Mouse (Mus musculus) frontal cortex, postnatal 36 days (tissue): Measurements from ENCODE around the gene Ddhd1.

Experiments used
- DNase-seq, 2 experiments: peaks; one replicate each; pipeline ENCODE4 v3.0.0; 2022; ENCODE audit warnings: low spot score in 2 of 2

The Ddhd1 gene

DNA sequence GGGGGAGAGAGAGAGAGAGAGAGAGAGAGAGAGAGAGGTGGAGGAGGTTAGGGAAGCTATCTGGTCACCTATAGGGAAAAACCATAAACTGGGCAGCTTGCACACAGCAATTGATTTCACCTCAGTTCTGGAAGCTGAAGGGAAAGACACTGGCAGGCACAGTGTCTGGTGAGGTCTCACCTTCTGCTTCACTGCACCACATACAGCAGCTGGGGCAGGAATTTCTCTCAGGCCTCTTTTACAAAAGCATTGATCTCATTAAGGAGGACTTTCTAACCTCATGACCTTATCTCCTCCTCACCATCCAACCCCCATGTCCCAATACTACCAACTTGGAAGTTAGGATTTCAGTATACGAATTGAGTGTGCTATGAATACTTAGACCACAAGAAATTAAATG lies 13.2 kb downstream of the Ddhd1 start:
- DNase-seq = no peak

DNA sequence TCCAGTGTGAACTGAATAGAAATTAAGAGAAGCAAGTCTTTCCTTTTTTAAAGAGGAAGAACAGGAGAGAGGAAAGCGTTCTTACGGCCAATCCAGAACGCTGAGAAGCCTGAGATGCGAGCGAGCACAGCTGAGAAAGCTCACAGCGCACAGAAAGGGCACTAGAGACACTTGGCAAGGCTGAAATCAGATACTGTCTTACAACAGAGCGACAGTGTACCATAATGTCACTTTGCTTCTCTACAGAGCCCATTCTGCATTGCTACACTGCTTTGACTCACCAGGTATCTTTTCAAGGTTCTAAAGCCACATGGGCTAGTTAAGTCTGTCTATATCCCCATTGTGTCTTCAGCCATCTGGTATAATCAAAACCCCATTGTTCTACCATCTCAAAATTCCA lies 13.7 kb downstream of the Ddhd1 start:
- DNase-seq = no peak

DNA sequence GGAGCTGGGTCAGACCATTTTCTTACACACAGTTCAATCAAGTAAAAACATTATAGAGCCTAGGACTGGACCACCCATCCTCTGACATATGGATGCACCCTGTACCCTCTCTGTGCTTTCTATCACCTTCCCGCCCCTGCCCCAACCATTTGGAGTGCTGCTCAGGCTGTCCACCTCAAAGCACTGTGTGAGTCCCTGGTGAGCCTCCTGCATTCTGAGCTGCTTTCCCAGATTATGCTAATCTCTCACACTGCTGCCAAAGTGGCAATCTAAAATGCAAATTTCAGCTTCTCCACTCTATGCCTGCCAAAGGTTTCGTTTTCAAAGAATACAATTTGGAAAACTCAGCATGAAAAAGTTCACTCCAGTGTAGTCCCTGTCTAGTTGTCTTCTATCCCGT lies 14.5 kb downstream of the Ddhd1 start:
- no peak for DNase-seq

DNA sequence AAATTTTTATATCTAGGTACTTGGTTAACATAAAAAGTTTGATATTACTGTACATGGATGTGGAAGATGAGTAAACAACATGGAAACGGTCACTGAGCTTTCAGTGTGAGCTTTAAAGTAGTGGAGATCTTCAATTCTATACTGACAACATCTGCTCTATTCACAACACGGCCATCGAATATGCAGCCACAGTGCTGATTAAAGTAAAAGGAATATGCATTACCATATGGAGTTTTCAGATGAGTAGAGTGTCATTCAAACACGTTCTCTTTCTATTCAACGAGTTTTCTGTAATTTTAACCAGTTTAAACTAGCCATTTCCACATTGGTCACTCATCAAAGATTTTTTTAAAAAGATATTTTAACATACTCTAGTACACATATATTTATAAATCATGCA lies 15.1 kb downstream of the Ddhd1 start:
- DNase-seq = no peak

DNA sequence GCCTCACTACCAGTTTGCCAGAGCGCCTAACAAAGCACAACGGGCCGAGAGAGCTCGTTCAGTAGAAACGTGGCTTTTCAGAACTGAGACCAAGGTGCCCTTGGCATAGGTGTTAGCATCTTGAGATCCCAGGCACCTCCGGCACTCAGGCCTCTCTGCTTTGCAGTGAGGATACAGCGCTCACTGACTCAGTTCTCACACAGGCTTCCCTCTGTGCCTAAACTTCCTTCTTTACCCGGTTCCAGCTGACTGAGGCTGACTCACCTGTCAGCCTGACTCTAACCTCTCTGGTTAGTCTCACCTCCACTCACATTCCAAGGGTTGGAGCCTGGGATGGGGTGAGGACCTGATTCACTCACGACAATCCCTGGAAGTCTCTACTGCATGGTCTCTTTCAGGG lies 15.7 kb downstream of the Ddhd1 start:
- no peak for DNase-seq

DNA sequence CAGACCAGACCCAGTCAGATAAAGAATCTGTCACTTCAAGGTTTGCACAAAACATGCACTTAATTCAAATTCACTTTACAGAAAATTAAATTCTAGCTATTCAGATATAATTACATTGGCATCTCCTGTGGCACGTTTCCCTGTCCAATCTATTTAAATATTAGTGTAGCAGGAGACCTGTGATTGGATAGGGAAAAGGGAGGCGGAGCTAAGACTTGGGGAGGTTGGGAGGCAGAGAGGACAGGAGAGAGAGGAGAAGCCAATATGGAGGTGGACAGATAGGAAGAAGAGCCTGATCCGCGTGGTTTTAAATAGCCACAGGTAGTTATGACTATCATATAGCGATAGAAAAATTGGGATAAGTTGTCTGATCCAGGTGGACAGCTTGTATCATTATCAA lies 19.2 kb downstream of the Ddhd1 start:
- no peak for DNase-seq

DNA sequence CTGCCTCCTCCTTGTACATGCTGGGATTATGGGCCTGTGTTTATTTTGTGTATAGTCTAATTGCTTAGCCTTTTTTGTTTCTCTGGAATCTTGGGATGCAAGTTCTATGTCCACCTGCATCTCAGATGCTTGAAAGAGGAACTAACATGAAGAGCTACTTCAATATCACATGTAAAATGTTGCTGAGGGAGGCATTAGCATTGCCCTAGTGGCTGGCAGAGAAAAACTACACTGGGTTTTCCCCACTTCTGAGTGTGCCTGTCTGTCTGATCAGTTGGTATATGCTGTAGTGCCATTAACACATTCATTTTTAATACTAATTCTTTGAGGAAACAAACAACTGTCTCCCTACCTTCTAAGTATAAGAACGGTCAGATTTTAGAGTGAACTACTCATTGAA lies 22.4 kb downstream of the Ddhd1 start:
- DNase-seq = no peak

DNA sequence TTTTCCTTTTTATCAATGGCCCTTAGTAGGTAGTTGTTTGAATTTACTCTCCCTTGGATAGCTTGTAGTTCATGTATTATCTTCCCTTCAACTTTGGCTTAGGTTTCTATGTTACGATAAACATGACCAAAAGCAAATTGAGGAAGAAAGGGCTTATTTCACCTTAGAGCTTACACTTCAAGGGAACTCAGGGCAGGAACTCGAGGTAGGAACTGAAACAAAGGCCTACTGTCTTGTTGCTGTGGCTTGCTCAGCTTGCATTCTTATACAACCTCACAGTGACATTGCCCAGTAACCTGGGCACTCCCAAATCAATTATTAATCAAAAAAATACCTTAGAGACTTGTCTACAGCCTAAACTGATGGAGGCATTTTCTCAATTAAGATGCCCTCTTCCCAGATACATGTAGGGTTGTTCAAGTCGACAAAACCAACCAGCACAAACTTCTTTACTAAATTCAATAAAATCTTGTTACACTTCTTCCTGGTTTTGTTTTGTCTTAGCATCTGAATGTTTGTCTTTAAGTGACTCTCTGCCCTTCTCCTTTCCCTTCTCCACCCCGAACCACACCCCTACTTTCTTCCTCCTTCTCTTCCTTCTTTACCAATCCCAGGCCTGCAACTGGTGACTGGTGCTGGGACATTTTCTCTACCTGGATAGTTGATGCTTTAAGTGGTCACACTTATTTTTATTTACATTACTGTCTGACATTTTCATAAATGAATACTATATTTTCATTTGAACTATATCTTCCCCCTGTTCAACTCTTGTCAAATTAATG lies 25.0 kb downstream of the Ddhd1 start:
- DNase-seq = no peak

DNA sequence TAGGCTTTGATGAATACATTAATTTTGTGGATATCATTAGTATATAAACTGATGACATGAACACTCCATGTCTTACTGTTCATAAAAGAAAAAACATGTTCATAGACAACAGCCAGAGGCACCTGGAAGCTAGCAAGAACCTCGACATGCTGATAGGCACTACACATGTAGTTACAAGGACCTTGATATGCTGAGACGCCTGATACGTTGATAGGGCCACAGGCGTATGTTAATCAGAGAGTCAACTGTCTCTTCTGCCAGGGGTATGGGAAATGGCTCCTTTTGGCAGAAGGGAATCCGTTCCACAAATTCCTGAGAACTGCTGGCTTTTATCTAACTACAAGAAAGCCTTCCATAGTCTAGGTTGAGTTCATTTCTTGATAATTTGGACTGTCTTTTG lies 27.4 kb downstream of the Ddhd1 start:
- DNase-seq = no peak

DNA sequence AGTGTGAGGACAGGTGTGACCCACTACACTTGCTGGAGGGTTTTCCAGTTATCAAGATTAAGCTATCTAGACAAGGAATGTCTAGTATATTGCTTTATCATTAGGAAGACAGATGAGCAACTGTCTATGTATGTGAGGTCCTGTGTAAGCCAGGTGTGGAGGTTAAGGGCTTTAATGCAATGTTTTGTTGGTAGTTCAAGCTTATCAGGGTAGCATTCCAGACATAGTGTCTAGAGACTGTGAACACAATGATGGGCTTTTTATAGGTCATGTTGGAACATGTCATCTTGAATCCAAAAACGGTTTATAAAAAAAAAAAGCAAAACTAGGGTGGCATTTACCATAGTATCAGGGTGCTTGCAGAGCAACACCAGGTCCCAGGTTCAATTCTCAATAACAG lies 28.0 kb downstream of the Ddhd1 start:
- DNase-seq = no peak

DNA sequence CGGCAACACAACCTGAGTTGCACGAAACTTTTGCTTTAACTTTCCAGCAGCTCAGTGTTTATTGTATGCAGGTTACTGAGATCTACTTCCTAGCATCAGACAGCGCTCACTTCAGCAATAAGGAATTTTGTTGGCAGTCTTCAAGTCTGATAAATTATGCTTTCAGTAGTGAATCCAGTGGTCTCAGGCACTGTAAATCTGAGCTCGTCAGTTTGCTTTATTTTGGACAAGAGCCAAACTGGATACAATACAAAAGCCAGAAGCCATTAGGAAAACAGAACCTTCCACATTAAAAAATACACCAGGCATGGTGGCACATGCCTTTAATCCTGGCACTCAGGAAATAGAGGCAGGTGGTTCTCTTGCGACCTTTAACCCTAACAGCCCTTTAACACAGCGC lies 39.6 kb downstream of the Ddhd1 start:
- no peak for DNase-seq

DNA sequence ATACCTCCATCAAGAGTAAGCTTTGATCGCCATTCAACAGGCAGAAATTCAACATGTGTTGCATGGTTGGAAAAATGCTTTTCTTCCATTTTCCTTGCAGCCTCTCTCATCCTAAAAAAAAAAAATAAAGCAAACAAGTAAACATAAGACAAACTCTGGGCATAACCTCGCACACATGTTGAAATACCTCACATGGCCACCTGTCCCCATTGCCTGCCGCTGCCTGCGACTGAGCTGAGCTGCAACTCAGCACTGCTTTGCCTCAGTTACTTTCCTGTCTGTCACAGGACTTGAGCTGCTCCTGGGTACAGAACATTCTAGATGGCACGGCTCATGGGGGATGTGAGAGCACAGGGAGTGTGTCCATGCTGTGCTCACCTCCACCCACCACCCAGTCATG lies 41.4 kb downstream of the Ddhd1 start:
- no peak for DNase-seq

DNA sequence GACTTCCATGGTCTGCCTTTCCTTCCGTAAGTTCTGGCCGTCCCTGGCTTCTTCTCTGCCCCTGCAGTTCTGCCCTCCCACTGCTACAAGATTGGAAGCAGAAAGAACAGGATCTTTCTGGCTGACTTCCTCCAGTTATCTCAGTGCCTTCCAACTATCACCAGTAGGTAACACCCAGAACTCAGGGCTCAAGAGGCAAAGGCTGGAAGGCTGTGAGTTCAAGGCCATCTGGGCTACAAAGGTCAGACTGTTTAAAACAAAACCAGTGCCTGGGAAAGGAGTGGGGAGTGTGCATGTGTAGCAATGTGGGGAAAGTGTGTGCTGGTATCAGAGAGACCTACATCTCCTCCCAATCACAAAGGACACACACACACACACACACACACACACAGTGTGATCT lies 42.2 kb downstream of the Ddhd1 start:
- no peak for DNase-seq

DNA sequence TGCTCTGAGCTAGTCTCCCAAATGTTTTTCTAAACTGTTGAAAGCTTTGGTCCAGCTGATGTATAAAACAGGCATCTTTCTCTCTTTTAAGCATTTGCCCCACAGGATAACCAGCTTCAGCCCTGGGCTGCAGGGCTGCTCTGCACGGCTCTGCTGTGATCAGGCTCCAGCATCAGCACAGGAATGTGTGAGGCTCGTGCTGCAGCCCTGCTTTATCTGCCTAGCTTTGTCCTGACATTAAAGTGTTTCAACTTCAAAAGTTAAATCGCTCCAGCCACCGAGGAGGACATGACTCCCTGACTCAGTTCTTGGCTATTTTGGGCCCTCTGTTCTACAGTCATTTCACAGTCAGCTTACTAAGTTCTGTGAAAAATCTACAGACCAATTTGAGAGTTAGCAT lies 43.1 kb downstream of the Ddhd1 start:
- DNase-seq = no peak

DNA sequence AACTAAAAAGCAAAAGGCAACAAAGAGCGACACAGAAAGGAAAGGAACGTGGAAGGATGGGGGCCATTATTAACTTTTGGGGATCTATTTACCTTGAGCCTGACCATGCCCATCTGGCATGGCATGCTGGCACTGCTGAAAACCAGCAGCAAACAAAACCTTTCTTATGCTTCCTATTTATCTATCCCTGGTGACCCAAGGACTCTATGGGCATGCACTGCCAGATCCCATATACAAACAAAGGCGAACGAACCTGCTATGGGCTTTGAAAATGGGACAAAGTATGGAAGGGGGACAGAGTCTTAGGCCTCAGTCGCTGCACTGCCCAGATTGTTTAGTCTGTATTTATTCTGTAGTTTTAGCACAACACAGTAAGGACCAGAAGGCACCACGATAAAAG lies 43.5 kb downstream of the Ddhd1 start:
- no peak for DNase-seq

DNA sequence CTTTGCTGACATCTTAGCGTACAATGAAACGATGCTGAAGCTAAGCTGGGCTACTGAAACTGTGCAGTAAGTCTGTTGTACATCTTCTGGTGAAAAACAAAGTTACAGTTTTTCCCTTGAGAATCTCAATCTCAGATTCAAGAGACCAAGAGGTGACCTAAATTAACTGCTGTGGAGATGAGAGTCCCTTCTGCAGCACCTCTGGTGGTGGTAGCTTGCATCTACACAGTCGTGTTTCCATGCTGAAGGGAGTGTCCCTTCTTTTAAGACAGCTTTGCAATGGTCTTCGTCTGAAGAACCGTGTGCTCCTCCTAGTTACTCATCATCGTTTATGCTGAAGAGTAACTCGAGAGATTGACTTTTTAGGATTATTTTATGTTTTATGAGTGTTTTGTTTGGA lies 46.3 kb downstream of the Ddhd1 start:
- DNase-seq = no peak

DNA sequence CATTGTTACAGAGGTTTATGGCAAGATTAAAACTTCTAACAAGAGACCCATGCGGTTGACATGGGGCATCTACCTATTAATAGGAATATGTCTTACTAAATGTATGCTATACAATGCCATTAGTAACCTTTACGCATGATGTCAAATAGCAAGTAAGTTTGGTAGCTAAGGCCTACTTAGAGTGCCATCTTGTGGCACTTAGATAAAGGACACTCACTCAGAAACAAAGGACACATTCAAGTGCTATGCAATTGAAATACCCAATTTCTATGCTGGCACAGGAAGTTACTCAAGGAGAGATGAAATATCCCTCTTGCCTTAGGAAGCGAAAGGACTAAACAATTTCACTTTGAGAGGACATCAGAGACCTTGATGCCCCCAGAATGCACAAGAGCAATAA lies 55.9 kb downstream of the Ddhd1 start:
- DNase-seq = peak in 1 of 2 experiments; percentile 41

DNA sequence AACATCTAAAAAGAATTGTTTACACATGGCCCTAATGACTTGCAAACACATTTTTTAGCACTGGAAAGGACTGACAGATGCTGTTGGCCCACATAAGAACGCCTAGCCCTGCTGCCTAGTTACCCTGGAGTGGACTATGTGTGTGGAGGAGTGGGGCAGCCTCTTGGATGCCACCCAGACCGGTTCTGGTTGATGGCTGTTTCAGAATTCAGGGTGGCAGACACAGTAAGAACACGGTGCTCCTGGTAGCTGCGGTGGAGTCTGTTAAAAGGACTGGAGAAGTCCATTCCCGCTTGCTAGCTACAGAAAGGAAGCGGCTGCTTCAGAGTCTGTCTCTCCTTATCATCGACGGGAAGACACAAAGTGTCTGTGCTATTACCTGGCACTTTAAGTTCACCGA lies 57.4 kb downstream of the Ddhd1 start:
- peak; percentile 30 to 43 for DNase-seq

DNA sequence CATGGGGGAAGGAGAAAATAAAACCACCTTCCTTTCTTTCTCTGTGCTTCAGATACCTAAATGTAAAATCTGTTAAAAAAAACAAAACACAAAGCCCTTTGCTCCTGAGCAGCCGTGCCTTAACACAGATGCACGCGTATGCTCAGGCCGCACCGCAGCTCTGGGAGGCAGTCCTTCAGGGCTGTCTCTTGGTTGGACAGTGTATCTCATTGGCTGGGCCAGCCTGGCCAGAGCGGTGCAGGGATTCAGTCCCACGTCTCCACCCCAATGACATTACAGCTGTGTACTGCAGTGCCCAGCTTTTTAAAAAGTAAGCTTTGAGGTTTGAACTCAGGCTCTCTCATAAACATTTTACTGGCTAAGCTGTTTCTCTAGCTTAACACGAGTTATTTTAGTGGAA lies 60.1 kb downstream of the Ddhd1 start:
- DNase-seq = no peak

DNA sequence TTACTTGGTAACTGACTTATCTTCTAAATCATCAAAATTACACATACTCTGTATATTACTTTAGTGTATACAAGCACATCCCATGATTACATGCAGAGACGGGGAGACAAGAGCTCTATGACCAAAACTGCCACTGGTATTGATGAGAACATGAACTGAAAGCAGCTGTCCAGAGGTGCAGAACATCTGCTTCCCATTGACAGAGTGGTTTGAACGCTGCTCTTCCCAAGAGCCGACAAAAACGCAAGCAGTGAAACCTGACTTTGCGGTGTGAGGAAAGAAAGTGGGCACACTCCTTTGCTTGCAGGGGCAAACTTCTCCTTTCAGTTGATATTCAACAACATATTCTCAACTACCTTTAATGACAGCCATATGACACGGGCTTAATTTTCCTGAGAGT lies 64.7 kb downstream of the Ddhd1 start:
- no peak for DNase-seq

DNA sequence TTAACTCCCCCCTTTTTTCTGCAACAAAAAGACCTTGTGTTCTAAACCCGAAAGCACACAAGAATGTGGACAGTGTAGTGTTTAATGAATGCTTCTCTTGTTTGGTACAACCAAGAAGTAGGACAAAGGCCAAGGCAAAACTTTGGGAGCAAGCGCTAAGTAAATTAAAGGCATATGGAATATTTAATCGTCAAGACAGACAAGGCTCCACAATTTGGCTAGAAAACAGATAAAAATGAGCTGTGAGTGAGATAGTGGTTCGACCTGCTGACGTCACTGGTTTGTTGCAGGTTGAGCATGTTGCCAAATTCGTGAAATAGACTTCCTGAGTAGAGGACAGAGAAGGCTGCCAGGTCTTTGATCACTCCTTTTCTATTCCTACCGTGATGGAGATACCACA lies 69.5 kb downstream of the Ddhd1 start:
- no peak for DNase-seq

DNA sequence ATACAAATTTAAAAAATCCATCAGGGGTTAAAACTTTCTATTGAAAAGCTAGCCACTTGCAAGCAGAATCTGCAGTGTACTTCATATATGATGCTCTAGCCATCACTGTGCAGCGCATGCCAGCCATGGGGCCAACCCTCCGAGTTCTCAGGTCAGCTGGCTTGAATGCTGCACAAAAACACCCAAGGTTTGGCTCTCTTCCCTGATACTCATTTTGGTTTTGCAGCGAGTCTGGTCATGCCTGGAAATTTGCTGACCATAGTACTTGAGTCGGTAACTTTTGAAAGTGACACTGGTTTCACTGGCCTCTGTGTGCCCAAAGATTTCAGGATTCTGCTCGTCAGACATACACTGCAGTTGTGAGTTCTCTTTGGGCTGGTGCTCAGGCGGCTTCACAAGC lies 70.4 kb downstream of the Ddhd1 start:
- DNase-seq = no peak

DNA sequence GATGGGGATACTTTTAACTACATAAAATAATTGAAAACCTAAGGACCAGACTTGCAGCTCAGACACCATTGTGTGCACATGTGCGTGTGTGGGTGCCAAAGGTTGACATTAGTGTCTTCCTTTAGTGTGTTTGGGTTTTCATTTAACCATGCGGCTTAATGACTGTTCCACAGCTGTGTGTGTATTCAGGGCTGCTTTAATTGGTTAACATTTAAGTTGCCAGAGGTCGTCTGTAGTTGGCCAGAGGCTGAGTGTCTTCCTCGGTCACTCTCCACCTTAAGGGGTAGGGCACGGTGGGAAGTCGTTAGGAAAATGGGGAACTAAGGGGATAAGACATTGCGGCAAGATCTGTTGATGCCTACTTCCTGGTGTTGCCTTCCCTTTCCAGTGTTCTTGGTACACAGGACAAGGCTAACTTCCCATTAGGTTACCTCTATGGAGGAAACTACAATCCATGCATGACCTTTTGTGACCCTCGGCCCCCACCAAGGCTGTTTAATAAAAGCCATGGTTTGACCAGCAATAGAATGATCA lies 74.4 kb downstream of the Ddhd1 start:
- no peak for DNase-seq
